Mouse (Mus musculus) heart, embryonic 16.5 days (tissue): ENCODE data around the gene H2-Q6. TPM values are rescaled to one million over a fixed set of nuclear protein-coding genes. Genes with fewer than 3 reads are reported as not detected.
"Not testable (repeated sequence)": the region's sequence is repeated elsewhere in the genome, so short reads cannot be mapped to it uniquely, and the experiment has no call there.

Source experiments
- ATAC-seq: fragments of 200-750 bp; cut with Nextera tagmentation; replicated peaks from 2 replicates; pipeline ENCODE4 v1.8.0; 2017; ENCODE audit warnings: moderate number of reproducible peaks; ENCODE audit not compliant: insufficient read depth, low FRiP score; ENCODE audit errors: extremely low read depth
- H3K27ac ChIP-seq: fragments of 300-500 bp; sonication (generic); 2 replicates; pipeline ENCODE4 v1.5.1; 2014; ENCODE audit warnings: mild to moderate bottlenecking, low read length, control low read depth, moderate library complexity
- H3K27me3 ChIP-seq: fragments of 300-500 bp; sonication (generic); 2 replicates; pipeline ENCODE4 v1.6.1; 2014; ENCODE audit warnings: low read length, mixed read lengths; ENCODE audit not compliant: control insufficient read depth, insufficient read depth
- H3K36me3 ChIP-seq: fragments of 300-500 bp; sonication (generic); 2 replicates; pipeline ENCODE4 v1.6.1; 2014; ENCODE audit not compliant: control insufficient read depth, insufficient read depth
- H3K4me1 ChIP-seq: fragments of 300-500 bp; sonication (generic); 2 replicates; pipeline ENCODE4 v1.6.1; 2014; ENCODE audit warnings: low read length, mixed read lengths; ENCODE audit not compliant: control insufficient read depth, insufficient read depth
- H3K4me2 ChIP-seq: fragments of 300-500 bp; sonication (generic); 2 replicates; pipeline ENCODE4 v1.6.1; 2014; ENCODE audit warnings: low read depth, mild to moderate bottlenecking, control low read depth, low read length
- H3K4me3 ChIP-seq: fragments of 300-500 bp; sonication (generic); 2 replicates; pipeline ENCODE4 v1.5.1; 2014; ENCODE audit warnings: mild to moderate bottlenecking, control low read depth, low read length
- H3K9ac ChIP-seq: fragments of 300-500 bp; sonication (generic); 2 replicates; pipeline ENCODE4 v1.6.1; 2014; ENCODE audit warnings: low read length, control low read depth
- H3K9me3 ChIP-seq: fragments of 300-500 bp; sonication (generic); replicated peaks from 2 replicates; pipeline ENCODE4 v1.6.1; 2016; ENCODE audit warnings: low read length; ENCODE audit not compliant: control insufficient read depth
- WGBS: fragments of 180-500 bp; shearing (Covaris S2); extraction: QIAGEN DNeasy Blood & Tissue Kit; methylation state at CpG from one replicate; pipeline ENCODE4 v1.1.7; 2014; 5-methylcytosine and 5-hydroxymethylcytosine counted together
- polyA plus RNA-seq: library from polyadenylated mRNA; unstranded; fragments of >200 nt; fragmentation: Nextera tagmentation; extraction: Ambion mirVana; gene quantifications from 2 replicates; pipeline ENCODE4 v1.2.1, GENCODE M21; 2015

The H2-Q6 gene
- polyA plus RNA-seq, 1 experiment from 2014 or later: 2.8 TPM

DNA sequence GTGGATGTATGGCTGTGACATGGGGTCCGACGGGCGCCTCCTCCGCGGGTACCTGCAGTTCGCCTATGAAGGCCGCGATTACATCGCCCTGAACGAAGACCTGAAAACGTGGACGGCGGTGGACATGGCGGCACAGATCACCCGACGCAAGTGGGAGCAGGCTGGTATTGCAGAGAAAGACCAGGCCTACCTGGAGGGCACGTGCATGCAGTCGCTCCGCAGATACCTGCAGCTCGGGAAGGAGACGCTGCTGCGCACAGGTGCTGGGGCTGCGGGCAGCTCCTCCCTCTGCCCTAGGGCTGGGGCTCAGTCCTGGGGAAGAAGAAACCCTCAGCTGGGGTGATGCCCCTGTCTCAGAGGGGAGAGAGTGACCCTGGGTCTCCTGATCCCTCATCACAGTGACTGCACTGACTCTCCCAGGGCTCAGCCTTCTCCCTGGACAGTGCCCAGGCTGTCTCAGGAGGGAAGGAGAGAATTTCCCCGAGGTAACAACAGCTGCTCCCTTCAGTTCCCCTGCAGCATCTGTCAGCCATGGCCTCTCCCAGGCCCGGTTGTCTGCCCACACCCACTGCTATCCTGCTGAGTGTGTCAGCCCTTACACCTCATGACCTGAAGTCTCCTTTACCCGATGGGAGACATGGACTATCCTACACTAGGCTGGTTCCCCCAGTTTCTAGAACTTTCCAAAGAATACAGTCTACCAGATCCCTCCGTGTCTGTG, 15.4 kb downstream of the H2-Q6 start:
- H3K4me1 ChIP-seq, H3K27ac ChIP-seq, H3K4me3 ChIP-seq, ATAC-seq, H3K9ac ChIP-seq, H3K36me3 ChIP-seq, H3K9me3 ChIP-seq, H3K27me3 ChIP-seq: not testable (repeated sequence)
- 42% methylated on average over 26 of the region's 27 CpGs for WGBS
- H3K4me2 ChIP-seq: peak overlapping the region; percentile 86; the same call in 1 of the 2 replicates

DNA sequence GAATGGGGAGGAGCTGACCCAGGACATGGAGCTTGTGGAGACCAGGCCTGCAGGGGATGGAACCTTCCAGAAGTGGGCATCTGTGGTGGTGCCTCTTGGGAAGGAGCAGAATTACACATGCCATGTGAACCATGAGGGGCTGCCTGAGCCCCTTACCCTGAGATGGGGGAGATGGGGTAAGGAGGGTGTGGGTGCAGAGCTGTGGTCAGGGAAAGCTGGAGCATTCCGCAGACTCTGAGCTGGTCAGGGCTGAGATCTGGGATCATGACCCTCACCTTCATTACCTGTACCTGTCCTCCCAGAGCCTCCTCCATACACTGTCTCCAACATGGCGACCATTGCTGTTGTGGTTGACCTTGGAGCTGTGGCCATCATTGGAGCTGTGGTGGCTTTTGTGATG, 17.7 kb downstream of the H2-Q6 start:
- H3K27me3 ChIP-seq, H3K27ac ChIP-seq, H3K9ac ChIP-seq, H3K4me3 ChIP-seq, H3K9me3 ChIP-seq, H3K4me2 ChIP-seq, H3K4me1 ChIP-seq, H3K36me3 ChIP-seq, ATAC-seq: not testable (repeated sequence)
- WGBS: 81% methylated on average over 2 of the region's 2 CpGs

DNA sequence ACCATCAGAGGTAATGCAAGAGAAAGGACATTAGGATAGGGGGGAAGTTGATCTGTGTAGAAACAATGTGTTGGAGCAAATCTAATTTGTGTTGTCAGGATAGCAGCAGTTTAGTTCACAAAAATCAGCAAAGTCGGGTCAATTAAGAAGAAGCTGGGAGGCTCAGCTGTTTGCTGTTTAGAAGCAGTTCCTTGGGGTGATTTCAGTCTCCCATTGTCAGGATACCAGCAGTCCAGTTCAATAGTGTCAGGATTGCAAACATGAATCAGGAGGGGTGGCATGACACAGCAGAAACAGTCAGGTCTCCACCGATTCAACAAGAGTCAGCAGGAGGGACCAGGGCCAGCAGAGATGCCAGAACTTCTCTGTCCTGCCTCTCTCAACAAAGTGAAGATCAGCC, 19.9 kb downstream of the H2-Q6 start:
- not testable (repeated sequence) for ATAC-seq, H3K27ac ChIP-seq, H3K9me3 ChIP-seq, H3K4me1 ChIP-seq, H3K4me2 ChIP-seq, H3K4me3 ChIP-seq, H3K27me3 ChIP-seq, H3K9ac ChIP-seq, H3K36me3 ChIP-seq
- 82% methylated on average over 2 of the region's 2 CpGs for WGBS

DNA sequence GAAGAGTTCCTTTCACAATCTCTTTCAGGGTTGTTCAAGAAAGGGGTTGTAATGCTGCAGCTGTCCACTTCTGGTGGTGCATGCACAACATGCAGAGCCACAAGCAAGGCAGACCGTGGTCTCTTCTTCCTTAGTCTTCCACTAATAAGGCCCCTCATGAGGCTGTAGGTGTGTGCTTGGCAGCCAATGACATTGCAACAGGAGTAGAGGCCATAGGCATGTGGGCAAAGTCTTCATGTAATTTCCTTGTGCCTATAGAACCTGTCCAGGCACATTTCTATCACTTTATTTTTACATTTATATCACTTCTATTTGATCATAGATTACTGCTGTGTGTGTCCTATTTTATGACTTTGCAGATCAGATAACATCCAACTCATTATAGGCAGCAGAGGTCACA, 33.6 kb downstream of the H2-Q6 start:
- not testable (repeated sequence) for H3K27ac ChIP-seq, H3K9ac ChIP-seq, H3K4me1 ChIP-seq, ATAC-seq, H3K27me3 ChIP-seq, H3K4me2 ChIP-seq, H3K9me3 ChIP-seq, H3K36me3 ChIP-seq, H3K4me3 ChIP-seq
- WGBS: no CpG with 5 or more reads among the region's 1 CpGs

DNA sequence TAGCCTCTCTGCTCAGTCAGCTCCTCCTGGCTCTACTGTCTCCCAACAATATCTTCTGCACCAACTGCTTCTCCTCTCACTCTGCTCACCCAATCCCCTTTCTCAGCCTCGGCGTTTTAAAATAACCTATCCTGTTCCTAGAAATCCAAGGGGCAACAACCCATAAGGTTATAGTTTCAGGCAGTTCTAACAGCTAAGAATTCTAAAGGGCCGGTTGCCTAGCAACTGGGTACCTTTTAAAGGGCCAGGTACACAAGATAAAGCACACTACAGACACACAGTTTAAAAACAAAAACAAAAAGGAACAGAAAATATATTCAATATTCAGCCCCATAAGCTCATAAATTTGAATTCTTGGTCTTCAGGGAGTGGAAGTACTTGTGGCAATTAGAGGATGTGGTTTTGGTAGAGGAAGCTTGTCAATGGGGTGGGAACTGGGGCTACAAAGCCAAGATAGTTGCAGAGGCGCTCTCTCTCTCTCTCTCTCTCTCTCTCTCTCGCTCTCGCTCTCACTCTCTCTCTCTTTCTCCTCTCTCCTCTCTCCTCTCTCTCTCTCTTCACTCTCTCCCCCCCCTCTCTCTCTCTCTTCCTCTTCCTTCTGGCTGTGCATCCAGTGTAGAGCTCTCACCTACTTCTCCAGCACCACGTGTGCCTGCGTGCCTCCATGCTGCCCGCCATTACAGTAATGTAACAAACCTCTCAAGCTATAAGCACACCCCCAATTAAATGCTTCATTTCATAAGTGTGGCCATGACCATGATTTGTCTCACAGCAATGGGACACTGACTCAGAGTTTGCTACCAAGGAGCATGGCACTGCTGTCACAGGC, 36.1 kb downstream of the H2-Q6 start:
- H3K4me2 ChIP-seq, H3K4me1 ChIP-seq, H3K4me3 ChIP-seq, H3K27ac ChIP-seq, H3K9me3 ChIP-seq, H3K9ac ChIP-seq, H3K36me3 ChIP-seq, ATAC-seq, H3K27me3 ChIP-seq: not testable (repeated sequence)
- WGBS: 59% methylated on average over 3 of the region's 9 CpGs

DNA sequence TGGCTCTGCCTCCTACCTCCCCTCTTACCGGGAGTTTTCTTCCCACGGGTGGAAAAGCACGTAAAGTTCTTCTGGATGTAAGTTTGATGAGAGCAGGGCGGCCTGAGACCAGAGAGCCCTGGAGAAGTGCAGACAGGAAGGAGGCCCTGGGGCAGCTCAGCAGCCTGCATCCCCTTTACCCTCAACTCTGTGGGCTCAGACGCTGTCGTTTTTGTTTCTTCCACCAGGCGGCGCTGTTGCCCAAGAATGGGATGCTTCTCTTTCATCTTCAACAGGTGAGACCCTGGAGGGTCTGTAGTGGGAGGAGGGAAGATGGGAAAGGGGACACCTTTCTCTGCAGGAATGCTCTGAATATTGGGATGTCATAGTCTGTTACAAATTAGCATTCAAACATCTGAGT, 41.0 kb downstream of the H2-Q6 start:
- H3K27ac ChIP-seq, H3K4me1 ChIP-seq, ATAC-seq, H3K9ac ChIP-seq, H3K4me3 ChIP-seq, H3K36me3 ChIP-seq, H3K4me2 ChIP-seq, H3K9me3 ChIP-seq: not testable (repeated sequence)
- H3K27me3 ChIP-seq: peaks cover 23% of the 10 kb centered on the region
- WGBS: 6% methylated on average over 8 of the region's 8 CpGs

DNA sequence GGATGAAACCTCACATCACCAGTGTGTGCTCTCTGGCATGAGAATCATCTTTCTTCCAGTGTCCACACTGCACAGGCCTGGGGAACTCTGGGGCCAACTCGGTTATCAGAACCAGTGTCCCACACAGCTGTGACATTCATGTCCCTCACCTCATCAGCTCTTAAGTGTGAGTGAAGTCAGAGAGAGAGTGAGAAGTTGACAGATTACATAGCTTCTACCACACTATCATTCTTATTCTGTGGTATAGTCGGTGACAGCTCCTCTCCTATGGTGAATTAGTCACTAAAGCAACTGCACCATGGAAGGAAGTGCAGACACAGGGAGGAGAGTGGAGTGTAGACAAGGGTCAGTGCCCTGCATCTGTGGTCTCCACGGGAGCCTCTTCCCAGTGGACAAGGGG, 44.3 kb downstream of the H2-Q6 start:
- 28% methylated on average over 3 of the region's 3 CpGs for WGBS
- not testable (repeated sequence) for ATAC-seq

DNA sequence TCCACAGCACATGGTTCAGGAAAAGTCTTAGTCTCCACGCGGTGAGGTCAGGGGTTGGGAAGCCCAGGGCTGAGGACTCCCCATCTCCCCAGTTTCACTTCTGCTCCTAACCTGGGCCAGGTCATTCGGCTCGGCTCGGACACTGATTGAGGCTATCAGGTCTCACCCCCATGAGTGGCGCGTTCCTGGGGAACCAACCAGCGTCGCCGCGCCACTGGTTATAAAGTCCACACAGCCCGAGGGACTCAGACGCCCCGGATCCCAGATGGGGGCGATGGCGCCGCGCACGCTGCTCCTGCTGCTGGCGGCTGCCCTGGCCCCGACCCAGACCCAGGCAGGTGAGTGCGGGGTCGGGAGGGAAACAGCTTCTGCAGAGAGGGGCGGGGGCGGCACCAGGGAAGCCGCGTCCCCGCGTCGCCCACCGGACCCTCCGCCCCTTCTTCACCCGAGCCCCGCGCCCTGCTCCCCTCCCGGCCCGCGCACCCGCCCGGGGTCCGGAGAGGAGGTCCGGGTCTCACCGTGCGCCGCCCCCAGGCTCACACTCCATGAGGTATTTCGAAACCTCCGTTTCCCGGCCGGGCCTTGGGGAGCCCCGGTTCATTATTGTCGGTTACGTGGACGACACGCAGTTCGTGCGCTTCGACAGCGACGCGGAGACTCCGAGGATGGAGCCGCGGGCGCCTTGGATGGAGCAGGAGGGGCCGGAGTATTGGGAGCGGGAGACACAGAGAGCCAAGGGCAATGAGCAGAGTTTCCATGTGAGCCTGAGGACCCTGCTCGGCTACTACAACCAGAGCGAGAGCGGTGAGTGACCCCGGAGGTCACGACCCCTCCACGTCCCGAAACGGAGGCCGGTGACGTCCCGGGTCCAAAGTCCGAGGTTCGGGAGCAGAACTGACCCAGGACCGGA, 45.4 kb downstream of the H2-Q6 start, which contains the start of gene H2-Q10:
Gene H2-Q10, plus strand, starts transcription at position 248 of the 910 bp plus-strand sequence.
- no peak for ATAC-seq
- Histone ChIP-seq H3K4me1 (peaks cover 8% of the 10 kb centered on the region; the same call in 1 of the 2 replicates), H3K4me3 (peak within 1 kb of the TSS; percentile 57), H3K27ac (no peak within 1 kb of the TSS), H3K9me3 (no peaks in the 10 kb centered on the region), H3K9ac (peak within 1 kb of the TSS; percentile 29), H3K4me2 (peak within 1 kb of the TSS; percentile 91), H3K36me3 (no peaks in the 10 kb centered on the region), H3K27me3 (peaks cover 29% of the 10 kb centered on the region)
- WGBS: 2% methylated on average over 79 of the region's 80 CpGs

More for the DNA sequence above, 44.3 kb downstream of the H2-Q6 start:
- not testable (repeated sequence) for H3K27ac ChIP-seq, H3K4me1 ChIP-seq, H3K9me3 ChIP-seq, H3K4me3 ChIP-seq, H3K36me3 ChIP-seq, H3K9ac ChIP-seq, H3K4me2 ChIP-seq
- peaks cover 32% of the 10 kb centered on the region for H3K27me3 ChIP-seq
